Comparison of ENCODE assay signal across 22 mouse cellular contexts in genomic region chr13:93613771-93614170, GRCm38 (mm10). TPM values are rescaled to one million over a fixed set of nuclear protein-coding genes. Genes with fewer than 3 reads are reported as not detected.
A peak's percentile ranks its signal among the peaks of the same experiment; 100 is the strongest.
DNase-seq lines count a peak whose midpoint lies in the region; ATAC-seq and TF ChIP-seq lines count a peak whose summit lies in the region.
"Had no signal": no experiment of that assay in that cellular context is flagged by ENCODE, and none has a peak within 500 bp of the region (broad histone marks: within the 10 kb centered on the region; RNA-seq: fewer than 3 reads in every experiment).

No protein-coding gene starts in this region.

- peak; percentile 25 for DNase-seq in forebrain, embryonic 14.5 days (ENCODE audit: low spot score)
- DNase-seq in kidney, postnatal 0 days (ENCODE audit: low spot score): peak; percentile 73
- DNase-seq in kidney, adult 11 months: no peak
- peak; percentile 14 for DNase-seq in midbrain, embryonic 14.5 days
- no peak for DNase-seq in adrenal gland, postnatal 14 days
- DNase-seq: B cell, adult 2 months; cerebellum, adult 9-11 months; gastrocnemius, postnatal 25 days; liver, embryonic 13.5 days; spleen, adult 18-20 months; thymus, postnatal 36 days had no signal

- peak; percentile 58 for TF ChIP-seq CTCF in kidney, postnatal 0 days (IDR thresholded peaks at IDR 0.05; ENCODE audit: low read depth)

- ATAC-seq in forebrain, embryonic 14.5 days: no peak
- ATAC-seq in forebrain, embryonic 13.5 days: no peak
- no peak for ATAC-seq in kidney, postnatal 0 days (replicated peaks; ENCODE audit: low FRiP score, low read depth)
- ATAC-seq in midbrain, embryonic 14.5 days (ENCODE audit: low FRiP score, low TSS enrichment): no peak
- no peak for ATAC-seq in midbrain, embryonic 15.5 days (replicated peaks)

- H3K27me3 ChIP-seq in forebrain, embryonic 14.5 days (replicated peaks; ENCODE audit: control insufficient read depth, insufficient read depth, low read length): no peaks in the 10 kb centered on the region
- H3K27me3 ChIP-seq in forebrain, embryonic 13.5 days: no peaks in the 10 kb centered on the region
- no peaks in the 10 kb centered on the region for H3K27me3 ChIP-seq in kidney, postnatal 0 days (ENCODE audit: insufficient read depth, low read length)
- no peaks in the 10 kb centered on the region for H3K27me3 ChIP-seq in midbrain, embryonic 14.5 days (ENCODE audit: control insufficient read depth, insufficient read depth, low read length)
- H3K27me3 ChIP-seq in midbrain, embryonic 15.5 days (replicated peaks): no peaks in the 10 kb centered on the region
- H3K27me3 ChIP-seq: forebrain, embryonic 12.5 days; hindbrain, embryonic 12.5 days; limb, embryonic 12.5 days; liver, embryonic 13.5 days; midbrain, embryonic 12.5 days; neural tube, embryonic 15.5 days had no signal

- no peak overlapping the region for H3K4me2 ChIP-seq in forebrain, embryonic 14.5 days (ENCODE audit: low read length)
- no peak overlapping the region for H3K4me2 ChIP-seq in forebrain, embryonic 13.5 days
- no peak overlapping the region for H3K4me2 ChIP-seq in kidney, postnatal 0 days (ENCODE audit: low read length)
- H3K4me2 ChIP-seq in midbrain, embryonic 14.5 days (ENCODE audit: low read length): no peak overlapping the region
- H3K4me2 ChIP-seq in midbrain, embryonic 15.5 days: no peak overlapping the region
- H3K4me2 ChIP-seq: forebrain, embryonic 12.5 days; hindbrain, embryonic 12.5 days; limb, embryonic 12.5 days; liver, embryonic 13.5 days; midbrain, embryonic 12.5 days; neural tube, embryonic 15.5 days had no signal

- 83% methylated on average over 4 of the region's 4 CpGs for WGBS in forebrain, embryonic 14.5 days
- WGBS in forebrain, embryonic 13.5 days: 77% methylated on average over 4 of the region's 4 CpGs
- WGBS in kidney, postnatal 0 days: 52% methylated on average over 4 of the region's 4 CpGs
- WGBS in midbrain, embryonic 14.5 days: 80% methylated on average over 4 of the region's 4 CpGs
- WGBS in midbrain, embryonic 15.5 days: 75% methylated on average over 4 of the region's 4 CpGs

- H3K4me1 ChIP-seq in forebrain, embryonic 14.5 days (ENCODE audit: control insufficient read depth, insufficient read depth, low read length): no peaks in the 10 kb centered on the region
- 0 out of 2 replicates have a peak, but pooled peaks cover 3% of the 10 kb centered on the region for H3K4me1 ChIP-seq in forebrain, embryonic 13.5 days
- no peaks in the 10 kb centered on the region for H3K4me1 ChIP-seq in kidney, postnatal 0 days (replicated peaks; ENCODE audit: insufficient read depth, low read length)
- H3K4me1 ChIP-seq in midbrain, embryonic 14.5 days (ENCODE audit: control insufficient read depth, insufficient read depth, low read length): no peaks in the 10 kb centered on the region
- H3K4me1 ChIP-seq in midbrain, embryonic 15.5 days: no peaks in the 10 kb centered on the region
- H3K4me1 ChIP-seq: forebrain, embryonic 12.5 days; hindbrain, embryonic 12.5 days; liver, embryonic 13.5 days; midbrain, embryonic 12.5 days had no signal

- no peak overlapping the region for H3K9ac ChIP-seq in forebrain, embryonic 14.5 days (ENCODE audit: low read length)
- no peak overlapping the region for H3K9ac ChIP-seq in forebrain, embryonic 13.5 days
- no peak overlapping the region for H3K9ac ChIP-seq in kidney, postnatal 0 days (ENCODE audit: low read depth, low read length)
- H3K9ac ChIP-seq in midbrain, embryonic 14.5 days (replicated peaks; ENCODE audit: low read length): no peak overlapping the region
- no peak overlapping the region for H3K9ac ChIP-seq in midbrain, embryonic 15.5 days
- H3K9ac ChIP-seq: forebrain, embryonic 12.5 days; hindbrain, embryonic 12.5 days; limb, embryonic 12.5 days; liver, embryonic 13.5 days; midbrain, embryonic 12.5 days; neural tube, embryonic 15.5 days had no signal

- no peaks in the 10 kb centered on the region for H3K36me3 ChIP-seq in forebrain, embryonic 14.5 days (ENCODE audit: control insufficient read depth, insufficient read depth, low read length)
- no peaks in the 10 kb centered on the region for H3K36me3 ChIP-seq in forebrain, embryonic 13.5 days (ENCODE audit: poor library complexity, severe bottlenecking)
- H3K36me3 ChIP-seq in kidney, postnatal 0 days (ENCODE audit: insufficient read depth, low read length): no peaks in the 10 kb centered on the region
- H3K36me3 ChIP-seq in midbrain, embryonic 14.5 days (ENCODE audit: control insufficient read depth, insufficient read depth, low read length): no peaks in the 10 kb centered on the region
- H3K36me3 ChIP-seq in midbrain, embryonic 15.5 days (replicated peaks): no peaks in the 10 kb centered on the region
- H3K36me3 ChIP-seq: forebrain, embryonic 12.5 days; heart, embryonic 10.5 days; hindbrain, embryonic 12.5 days; limb, embryonic 12.5 days; liver, embryonic 13.5 days; midbrain, embryonic 12.5 days; neural tube, embryonic 15.5 days had no signal

- H3K9me3 ChIP-seq in forebrain, embryonic 14.5 days (replicated peaks; ENCODE audit: control insufficient read depth, low read length): no peaks in the 10 kb centered on the region
- no peaks in the 10 kb centered on the region for H3K9me3 ChIP-seq in forebrain, embryonic 13.5 days (replicated peaks)
- no peaks in the 10 kb centered on the region for H3K9me3 ChIP-seq in kidney, postnatal 0 days (replicated peaks; ENCODE audit: low read length)
- H3K9me3 ChIP-seq in midbrain, embryonic 14.5 days (ENCODE audit: control insufficient read depth, low read length): no peaks in the 10 kb centered on the region
- H3K9me3 ChIP-seq in midbrain, embryonic 15.5 days: no peaks in the 10 kb centered on the region
- H3K9me3 ChIP-seq: forebrain, embryonic 12.5 days; heart, embryonic 10.5 days; hindbrain, embryonic 12.5 days; limb, embryonic 12.5 days; liver, embryonic 13.5 days; midbrain, embryonic 12.5 days; neural tube, embryonic 15.5 days had no signal

- no peak overlapping the region for H3K27ac ChIP-seq in forebrain, embryonic 14.5 days (ENCODE audit: low read depth, low read length)
- no peak overlapping the region for H3K27ac ChIP-seq in forebrain, embryonic 13.5 days
- no peak overlapping the region for H3K27ac ChIP-seq in kidney, postnatal 0 days
- no peak overlapping the region for H3K27ac ChIP-seq in midbrain, embryonic 14.5 days (replicated peaks; ENCODE audit: low read depth, low read length)
- H3K27ac ChIP-seq in midbrain, embryonic 15.5 days: no peak overlapping the region
- H3K27ac ChIP-seq: forebrain, embryonic 12.5 days; heart, embryonic 10.5 days; hindbrain, embryonic 12.5 days; limb, embryonic 12.5 days; liver, embryonic 13.5 days; midbrain, embryonic 12.5 days; neural tube, embryonic 15.5 days had no signal

- H3K4me3 ChIP-seq in forebrain, embryonic 14.5 days (ENCODE audit: low read depth, low read length): no peak overlapping the region
- no peak overlapping the region for H3K4me3 ChIP-seq in forebrain, embryonic 13.5 days
- no peak overlapping the region for H3K4me3 ChIP-seq in kidney, postnatal 0 days (replicated peaks; ENCODE audit: low read depth, low read length)
- no peak overlapping the region for H3K4me3 ChIP-seq in midbrain, embryonic 14.5 days (replicated peaks; ENCODE audit: low read depth, low read length)
- no peak overlapping the region for H3K4me3 ChIP-seq in midbrain, embryonic 15.5 days
- H3K4me3 ChIP-seq: forebrain, embryonic 12.5 days; heart, embryonic 10.5 days; hindbrain, embryonic 12.5 days; limb, embryonic 12.5 days; liver, embryonic 13.5 days; midbrain, embryonic 12.5 days; neural tube, embryonic 15.5 days had no signal

RNA-seq across cellular contexts. Expression of gene Bhmt, which starts 24.0 kb away (rescaled TPM):
- 0.11 and 0.18 TPM in 2 replicates for polyA plus RNA-seq in forebrain, embryonic 14.5 days (2014; fragmentation: Nextera tagmentation; extraction: Ambion mirVana)
- polyA plus RNA-seq in forebrain, embryonic 13.5 days (2015; fragmentation: Nextera tagmentation; extraction: Ambion mirVana): 0.09 and 0.33 TPM in 2 replicates
- 0.43 and 0.59 TPM in 2 replicates for polyA plus RNA-seq in kidney, postnatal 0 days (2015; fragmentation: Nextera tagmentation; extraction: Ambion mirVana)
- 0.28 TPM in 1 of 2 replicates, not detected in the other for polyA plus RNA-seq in midbrain, embryonic 14.5 days (2014; fragmentation: Nextera tagmentation; extraction: Ambion mirVana)
- 0.08 and 0.28 TPM in 2 replicates for polyA plus RNA-seq in midbrain, embryonic 15.5 days (2015; fragmentation: Nextera tagmentation; extraction: Ambion mirVana)
- total RNA-seq in adrenal gland, postnatal 14 days (2021): 13.3 and 183 TPM in 2 replicates
- total RNA-seq: gastrocnemius, postnatal 25 days; heart, postnatal 10 days; layer of hippocampus, adult 18-20 months; megakaryocyte progenitor cell, adult 5-6 weeks had no signal
- polyA plus RNA-seq: limb, embryonic 12.5 days had no signal

Comparison
In these comparisons a context has a peak if more than half of its experiments do, and no peak if none do; other contexts are left out.
1. DNase-seq: peak in forebrain, embryonic 14.5 days (single experiment), kidney, postnatal 0 days (single experiment) and midbrain, embryonic 14.5 days (single experiment); none in kidney, adult 11 months (single experiment) and adrenal gland, postnatal 14 days (single experiment).